Mouse (Mus musculus) thymus, adult 18-20 months (tissue): ENCODE measurements around the gene Vwa8.

Experiments used
- DNase-seq, 2 experiments: peaks; one replicate each; pipeline ENCODE4 v3.0.0; 2022; ENCODE audit warnings: mixed read lengths in 2 of 2

The Vwa8 gene

GRCm38 (mm10) chr14:79106655-79107515 lies 258.0 kb downstream of the Vwa8 start:
- DNase-seq: peak; percentile 17 to 33

- no peak for DNase-seq
Measured at GRCm38 (mm10) chr14:79109375-79109774, 260.5 kb downstream of the Vwa8 start.

- no peak for DNase-seq
Measured at GRCm38 (mm10) chr14:79110012-79110411, 261.2 kb downstream of the Vwa8 start.

- DNase-seq: no peak
Measured at GRCm38 (mm10) chr14:79112050-79112449, 263.2 kb downstream of the Vwa8 start.

GRCm38 (mm10) chr14:79114526-79115383 lies 265.9 kb downstream of the Vwa8 start:
- no peak for DNase-seq

- no peak for DNase-seq
Measured at GRCm38 (mm10) chr14:79118457-79118856, 269.6 kb downstream of the Vwa8 start.

GRCm38 (mm10) chr14:79119354-79119753 lies 270.5 kb downstream of the Vwa8 start:
- DNase-seq: no peak

GRCm38 (mm10) chr14:79120681-79121080 lies 271.8 kb downstream of the Vwa8 start:
- DNase-seq: no peak

- DNase-seq: no peak
Measured at GRCm38 (mm10) chr14:79123466-79123865, 274.6 kb downstream of the Vwa8 start.

- no peak for DNase-seq
Measured at GRCm38 (mm10) chr14:79124643-79125042, 275.8 kb downstream of the Vwa8 start.

- DNase-seq: no peak
Measured at GRCm38 (mm10) chr14:79126176-79126575, 277.3 kb downstream of the Vwa8 start.

GRCm38 (mm10) chr14:79134891-79135334 lies 286.1 kb downstream of the Vwa8 start:
- DNase-seq: no peak

GRCm38 (mm10) chr14:79135441-79135840 lies 286.6 kb downstream of the Vwa8 start:
- no peak for DNase-seq

GRCm38 (mm10) chr14:79136585-79136984 lies 287.7 kb downstream of the Vwa8 start:
- DNase-seq: no peak

- no peak for DNase-seq
Measured at GRCm38 (mm10) chr14:79137100-79137499, 288.2 kb downstream of the Vwa8 start.

- DNase-seq: no peak
Measured at GRCm38 (mm10) chr14:79139096-79139651, 290.3 kb downstream of the Vwa8 start.

- no peak for DNase-seq
Measured at GRCm38 (mm10) chr14:79139918-79140825, 291.3 kb downstream of the Vwa8 start.

- no peak for DNase-seq
Measured at GRCm38 (mm10) chr14:79140826-79141219, 292.0 kb downstream of the Vwa8 start.

GRCm38 (mm10) chr14:79142342-79142741 lies 293.5 kb downstream of the Vwa8 start:
- DNase-seq: no peak

GRCm38 (mm10) chr14:79143696-79144095 lies 294.8 kb downstream of the Vwa8 start:
- no peak for DNase-seq

GRCm38 (mm10) chr14:79144278-79145224 lies 295.7 kb downstream of the Vwa8 start:
- no peak for DNase-seq
